Mouse (Mus musculus) forebrain, postnatal 0 days (tissue): ENCODE data around the gene Olfr449. TPM values are rescaled to one million over a fixed set of nuclear protein-coding genes. Genes with fewer than 3 reads are reported as not detected.

ENCODE experiments used
- ATAC-seq: fragments of 200-750 bp; cut with Nextera tagmentation; 2 replicates; pipeline ENCODE4 v1.8.0; 2017; ENCODE audit warnings: mild to moderate bottlenecking, moderate library complexity
- DNase-seq: peaks from one replicate; pipeline ENCODE4 v3.0.0-alpha.2; 2015
- H3K27ac ChIP-seq: fragments of 300-500 bp; sonication (generic); 2 replicates; pipeline ENCODE4 v1.5.1; 2014; ENCODE audit warnings: low read depth, mild to moderate bottlenecking, antibody characterized with exemption, low read length, moderate library complexity, mixed read lengths
- H3K27me3 ChIP-seq: fragments of 300-500 bp; sonication (generic); 2 replicates; pipeline ENCODE4 v1.6.1; 2014; ENCODE audit warnings: mild to moderate bottlenecking, low read length, mixed read lengths; ENCODE audit not compliant: insufficient read depth
- H3K36me3 ChIP-seq: fragments of 300-500 bp; sonication (generic); 2 replicates; pipeline ENCODE4 v1.6.1; 2014; ENCODE audit warnings: mild to moderate bottlenecking, moderate library complexity; ENCODE audit not compliant: insufficient read depth
- H3K4me1 ChIP-seq: fragments of 300-500 bp; sonication (generic); 2 replicates; pipeline ENCODE4 v1.6.1; 2014; ENCODE audit warnings: antibody characterized with exemption; ENCODE audit not compliant: insufficient read depth
- H3K4me2 ChIP-seq: fragments of 300-500 bp; sonication (generic); 2 replicates; pipeline ENCODE4 v1.6.1; 2014; ENCODE audit warnings: low read depth, mild to moderate bottlenecking, moderate library complexity
- H3K4me3 ChIP-seq: fragments of 300-500 bp; sonication (generic); 2 replicates; pipeline ENCODE4 v1.5.1; 2014; ENCODE audit warnings: low read depth, low read length, mixed read lengths
- H3K9ac ChIP-seq: fragments of 300-500 bp; sonication (generic); 2 replicates; pipeline ENCODE4 v1.6.1; 2014; ENCODE audit warnings: mild to moderate bottlenecking
- H3K9me3 ChIP-seq: fragments of 300-500 bp; sonication (generic); 2 replicates; pipeline ENCODE4 v1.6.1; 2016; ENCODE audit warnings: low read length
- CTCF ChIP-seq: sonication (generic); IDR thresholded peaks from 2 replicates; pipeline ENCODE4 v1.5.1; 2016; ENCODE audit warnings: antibody characterized with exemption, control low read depth, low read depth
- WGBS: fragments of 180-500 bp; shearing (Covaris S2); extraction: QIAGEN DNeasy Blood & Tissue Kit; methylation state at CpG from one replicate; pipeline ENCODE4 v1.1.7; 2014; 5-methylcytosine and 5-hydroxymethylcytosine counted together
- polyA plus RNA-seq: library from polyadenylated mRNA; unstranded; fragments of >200 nt; fragmentation: Nextera tagmentation; extraction: Ambion mirVana; gene quantifications from 2 replicates; pipeline ENCODE4 v1.2.1, GENCODE M21; 2015
- total RNA-seq: library from RNA; depleted of rRNA; stranded (reverse); fragments of >200 nt; gene quantifications from 2 replicates; pipeline ENCODE4 v1.2.3, GENCODE M21; 2014; rRNA removed

Gene Olfr449
- total and polyA plus RNA-seq, 2 experiments from 2014 or later: not detected

DNA sequence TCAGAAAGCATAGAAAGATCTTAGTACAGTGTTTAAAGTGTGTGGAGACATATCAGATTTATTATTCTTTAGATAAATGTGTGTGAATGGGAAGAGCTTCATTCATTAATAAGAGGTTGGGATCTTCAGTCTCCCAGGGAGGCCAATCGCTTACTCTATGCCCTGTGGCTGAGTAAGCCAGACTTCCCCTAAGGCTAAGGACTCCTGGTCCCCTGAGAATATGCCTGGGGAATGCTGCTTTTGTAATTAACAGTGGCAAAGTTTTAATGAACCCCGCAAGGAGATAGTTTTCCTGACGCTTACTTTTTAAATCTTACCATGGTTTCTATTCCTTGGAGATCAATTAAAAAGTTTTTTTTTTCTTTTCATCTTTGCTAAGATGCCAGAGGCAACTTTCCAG, 35.5 kb downstream of the Olfr449 start:
- 64% methylated on average over 3 of the region's 3 CpGs for WGBS
- no peak for ATAC-seq

DNA sequence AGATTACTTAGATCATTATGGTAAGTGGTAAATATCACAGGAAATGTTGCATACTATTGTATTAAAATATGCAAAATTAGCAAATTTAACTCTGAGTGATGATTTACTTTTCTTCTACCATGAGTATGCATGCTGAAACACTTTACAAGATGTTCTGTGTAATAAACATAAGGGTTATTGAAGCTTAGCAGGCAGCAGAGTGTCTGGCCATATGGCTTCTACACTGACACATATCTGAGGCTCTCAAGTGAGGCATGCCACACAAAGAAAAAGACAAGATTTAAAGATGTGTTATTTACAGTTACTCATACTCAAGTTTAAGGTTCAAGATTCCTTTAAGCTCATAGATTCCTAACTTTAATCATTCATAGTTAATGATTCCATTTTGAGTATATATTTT, 42.1 kb downstream of the Olfr449 start:
- Histone ChIP-seq H3K36me3 (no peaks in the 10 kb centered on the region), H3K27ac (no peak overlapping the region), H3K9ac (no peak overlapping the region), H3K9me3 (no peaks in the 10 kb centered on the region), H3K4me2 (no peak overlapping the region), H3K4me1 (no peaks in the 10 kb centered on the region), H3K4me3 (no peak overlapping the region), H3K27me3 (no peaks in the 10 kb centered on the region)
- no peak for TF ChIP-seq CTCF
- no peak for DNase-seq
- ATAC-seq: peak; percentile 56; the same call in 1 of the 2 replicates

More for the DNA sequence above, 35.5 kb downstream of the Olfr449 start:
- Histone ChIP-seq H3K4me3 (no peak overlapping the region), H3K27ac (no peak overlapping the region), H3K27me3 (no peaks in the 10 kb centered on the region), H3K4me1 (no peaks in the 10 kb centered on the region), H3K4me2 (no peak overlapping the region), H3K9me3 (no peaks in the 10 kb centered on the region), H3K36me3 (no peaks in the 10 kb centered on the region), H3K9ac (no peak overlapping the region)
- DNase-seq: no peak
- no peak for TF ChIP-seq CTCF

Other genes starting within 250 kb of the Olfr449 start
- gene Tcaf3, start 236.7 kb upstream of the Olfr449 start, total RNA-seq: not detected in 2 replicates
- not detected in 2 replicates for gene Tcaf3, start 236.7 kb upstream of the Olfr449 start, polyA plus RNA-seq
- gene Tcaf2, start 189.1 kb upstream of the Olfr449 start, total RNA-seq: 2.0 and 2.4 TPM in 2 replicates
- 0.57 and 1.2 TPM in 2 replicates for gene Tcaf2, start 189.1 kb upstream of the Olfr449 start, polyA plus RNA-seq
- gene Tcaf1, start 124.3 kb upstream of the Olfr449 start, total RNA-seq: 242 and 286 TPM in 2 replicates
- 147 and 183 TPM in 2 replicates for gene Tcaf1, start 124.3 kb upstream of the Olfr449 start, polyA plus RNA-seq
- gene Olfr453, start 95.0 kb upstream of the Olfr449 start, total RNA-seq: not detected in 2 replicates
- gene Olfr453, start 95.0 kb upstream of the Olfr449 start, polyA plus RNA-seq: not detected in 2 replicates
- not detected in 2 replicates for gene Olfr38, start 78.0 kb upstream of the Olfr449 start, total RNA-seq
- gene Olfr38, start 78.0 kb upstream of the Olfr449 start, polyA plus RNA-seq: not detected in 2 replicates
- gene Olfr452, start 49.3 kb upstream of the Olfr449 start, total RNA-seq: not detected in 2 replicates
- gene Olfr452, start 49.3 kb upstream of the Olfr449 start, polyA plus RNA-seq: not detected in 2 replicates
- not detected in 2 replicates for gene Olfr450, start 22.4 kb upstream of the Olfr449 start, total RNA-seq
- not detected in 2 replicates for gene Olfr450, start 22.4 kb upstream of the Olfr449 start, polyA plus RNA-seq
- gene Olfr448, start 56.1 kb downstream of the Olfr449 start, total RNA-seq: not detected in 2 replicates
- gene Olfr448, start 56.1 kb downstream of the Olfr449 start, polyA plus RNA-seq: not detected in 2 replicates
- gene Olfr447, start 74.5 kb downstream of the Olfr449 start, total RNA-seq: not detected in 2 replicates
- not detected in 2 replicates for gene Olfr447, start 74.5 kb downstream of the Olfr449 start, polyA plus RNA-seq
- gene Olfr446, start 87.0 kb downstream of the Olfr449 start, total RNA-seq: not detected in 2 replicates
- not detected in 2 replicates for gene Olfr446, start 87.0 kb downstream of the Olfr449 start, polyA plus RNA-seq
- gene Olfr444, start 114.7 kb downstream of the Olfr449 start, total RNA-seq: not detected in 2 replicates
- not detected in 2 replicates for gene Olfr444, start 114.7 kb downstream of the Olfr449 start, polyA plus RNA-seq